ENCODE assay signal across 15 mouse cellular contexts in genomic region chr4:124278681-124279080, GRCm38 (mm10).
DNase-seq lines count a peak whose midpoint lies in the region; ATAC-seq and TF ChIP-seq lines count a peak whose summit lies in the region.
"Had no signal": no experiment of that assay in that cellular context is flagged by ENCODE, and none has a peak within 500 bp of the region (broad histone marks: within the 10 kb centered on the region; RNA-seq: fewer than 3 reads in every experiment).

No protein-coding gene starts in this region.

- 4% methylated on average over 10 of the region's 10 CpGs for WGBS in forebrain, embryonic 10.5 days
- 5% methylated on average over 10 of the region's 10 CpGs for WGBS in forebrain, embryonic 11.5 days
- 28% methylated on average over 10 of the region's 10 CpGs for WGBS in kidney, adult 2 months
- WGBS in forebrain, embryonic 15.5 days, result 11% methylated on average over 10 of the region's 10 CpGs
- WGBS in midbrain, postnatal 0 days, result 10% methylated on average over 10 of the region's 10 CpGs

- peaks cover 34% of the 10 kb centered on the region for H3K4me1 ChIP-seq in forebrain, embryonic 10.5 days
- peaks cover 11% of the 10 kb centered on the region for H3K4me1 ChIP-seq in forebrain, embryonic 11.5 days (replicated peaks; ENCODE audit: control insufficient read depth, insufficient read depth, low read length)
- no peaks in the 10 kb centered on the region for H3K4me1 ChIP-seq in kidney, adult 2 months (ENCODE audit: control insufficient read depth, insufficient read depth, low read length)
- H3K4me1 ChIP-seq in forebrain, embryonic 15.5 days, result peaks cover 29% of the 10 kb centered on the region
- peaks cover 13% of the 10 kb centered on the region; the same call in 1 of the 2 replicates for H3K4me1 ChIP-seq in midbrain, postnatal 0 days (ENCODE audit: insufficient read depth, low read length)

- no peaks in the 10 kb centered on the region for H3K36me3 ChIP-seq in forebrain, embryonic 10.5 days (replicated peaks)
- no peaks in the 10 kb centered on the region for H3K36me3 ChIP-seq in forebrain, embryonic 11.5 days (ENCODE audit: control insufficient read depth, insufficient read depth, low read length)
- no peaks in the 10 kb centered on the region for H3K36me3 ChIP-seq in kidney, adult 2 months (ENCODE audit: control insufficient read depth, insufficient read depth, low read length)
- H3K36me3 ChIP-seq in forebrain, embryonic 15.5 days, result no peaks in the 10 kb centered on the region
- H3K36me3 ChIP-seq in midbrain, postnatal 0 days (ENCODE audit: insufficient read depth, low read length), result no peaks in the 10 kb centered on the region
- H3K36me3 ChIP-seq: limb, embryonic 12.5 days had no signal

- H3K4me3 ChIP-seq in forebrain, embryonic 10.5 days, result no peak overlapping the region
- no peak overlapping the region for H3K4me3 ChIP-seq in forebrain, embryonic 11.5 days (ENCODE audit: low read depth, low read length)
- no peak overlapping the region for H3K4me3 ChIP-seq in kidney, adult 2 months (ENCODE audit: insufficient read depth, low read depth, low read length)
- H3K4me3 ChIP-seq in forebrain, embryonic 15.5 days, result no peak overlapping the region
- H3K4me3 ChIP-seq in midbrain, postnatal 0 days (ENCODE audit: low read depth, low read length), result no peak overlapping the region

- H3K27ac ChIP-seq in forebrain, embryonic 10.5 days, result peak overlapping the region; percentile 91; the same call in 1 of the 2 replicates
- no peak overlapping the region for H3K27ac ChIP-seq in forebrain, embryonic 11.5 days (ENCODE audit: low read depth, low read length)
- no peak overlapping the region for H3K27ac ChIP-seq in kidney, adult 2 months (ENCODE audit: insufficient read depth, low read depth, low read length)
- H3K27ac ChIP-seq in forebrain, embryonic 15.5 days (replicated peaks), result peak overlapping the region; percentile 41
- no peak overlapping the region for H3K27ac ChIP-seq in midbrain, postnatal 0 days (ENCODE audit: low read depth, low read length)
- H3K27ac ChIP-seq: kidney, postnatal 0 days; limb, embryonic 12.5 days; macrophage had no signal

- peaks cover 94% of the 10 kb centered on the region for H3K27me3 ChIP-seq in forebrain, embryonic 10.5 days (ENCODE audit: poor library complexity, severe bottlenecking)
- H3K27me3 ChIP-seq in forebrain, embryonic 11.5 days (ENCODE audit: control insufficient read depth, insufficient read depth, low read length), result peaks cover 41% of the 10 kb centered on the region
- H3K27me3 ChIP-seq in kidney, adult 2 months (replicated peaks; ENCODE audit: control insufficient read depth, insufficient read depth, low read length), result no peaks in the 10 kb centered on the region
- H3K27me3 ChIP-seq in forebrain, embryonic 15.5 days, result peaks cover 7% of the 10 kb centered on the region; the same call in 1 of the 2 replicates
- H3K27me3 ChIP-seq in midbrain, postnatal 0 days (ENCODE audit: insufficient read depth, low read length), result no peaks in the 10 kb centered on the region

- no peak for DNase-seq in forebrain, embryonic 10.5 days (ENCODE audit: extremely low spot score, low spot score)
- DNase-seq in forebrain, embryonic 11.5 days (ENCODE audit: low spot score), result no peak
- peak; percentile 16 for DNase-seq in kidney, adult 2 months
- no peak for DNase-seq in kidney, adult 8-10 months
- no peak for DNase-seq in midbrain, postnatal 0 days (ENCODE audit: low spot score)
- DNase-seq in layer of hippocampus, postnatal 14 days (ENCODE audit: low spot score in 2 of 2), result no peak
- DNase-seq: adrenal gland, postnatal 36 days; cerebellum, postnatal 36 days; gastrocnemius, postnatal 25 days; right cerebral cortex, adult 18-20 months had no signal

- no peak for TF ChIP-seq POLR2A in kidney, adult 2 months (IDR thresholded peaks at IDR 0.05; ENCODE audit: low read depth, low read length)

- H3K9ac ChIP-seq in forebrain, embryonic 11.5 days (ENCODE audit: low read length), result no peak overlapping the region
- 0 out of 2 replicates have a peak overlapping the region, but pooled peaks have one; percentile 19 for H3K9ac ChIP-seq in forebrain, embryonic 15.5 days (replicated peaks)
- no peak overlapping the region for H3K9ac ChIP-seq in midbrain, postnatal 0 days (replicated peaks; ENCODE audit: low read length, poor library complexity, severe bottlenecking)

- ATAC-seq in forebrain, embryonic 11.5 days (replicated peaks; ENCODE audit: low FRiP score), result no peak
- no peak for ATAC-seq in forebrain, embryonic 15.5 days (replicated peaks)
- peak; percentile 16; the same call in 1 of the 2 replicates for ATAC-seq in midbrain, postnatal 0 days (ENCODE audit: low FRiP score)
- no peak for ATAC-seq in megakaryocyte progenitor cell, adult 5-6 weeks (replicated peaks; ENCODE audit: poor library complexity)

- TF ChIP-seq CTCF in kidney, adult 2 months (conservative IDR thresholded peaks at IDR 0.05; ENCODE audit: insufficient read depth, insufficient read length, low read depth, low read length), result no peak
- no peak for TF ChIP-seq CTCF in midbrain, postnatal 0 days (IDR thresholded peaks at IDR 0.05)

- H3K4me2 ChIP-seq in forebrain, embryonic 11.5 days (ENCODE audit: low read depth, low read length, severe bottlenecking), result no peak overlapping the region
- H3K4me2 ChIP-seq in forebrain, embryonic 15.5 days (replicated peaks), result peak overlapping the region; percentile 8; the same call in 1 of the 2 replicates
- H3K4me2 ChIP-seq in midbrain, postnatal 0 days (ENCODE audit: low read depth, low read length, poor library complexity, severe bottlenecking), result no peak overlapping the region

- H3K9me3 ChIP-seq in forebrain, embryonic 10.5 days, result no peaks in the 10 kb centered on the region
- H3K9me3 ChIP-seq in forebrain, embryonic 11.5 days (ENCODE audit: control insufficient read depth, low read length), result no peaks in the 10 kb centered on the region
- no peaks in the 10 kb centered on the region for H3K9me3 ChIP-seq in forebrain, embryonic 15.5 days
- no peaks in the 10 kb centered on the region for H3K9me3 ChIP-seq in midbrain, postnatal 0 days (ENCODE audit: low read length)
- H3K9me3 ChIP-seq: limb, embryonic 12.5 days had no signal

Comparison
In these comparisons a context has a peak if more than half of its experiments do, and no peak if none do; other contexts are left out.
1. H3K27ac ChIP-seq: peak in forebrain, embryonic 10.5 days (single experiment) and forebrain, embryonic 15.5 days (single experiment); none in forebrain, embryonic 11.5 days (single experiment), kidney, adult 2 months (single experiment) and midbrain, postnatal 0 days (single experiment).